Mouse (Mus musculus) stomach, postnatal 0 days (tissue): ENCODE measurements at regions not wholly inside any gene's neighbourhood (a gene's known extent, or its start where the extent isn't known, plus 50 kb on each side); places are given as distances from the start of the nearest gene placed in this dataset.

Experiments
- CTCF ChIP-seq: IDR thresholded peaks from 2 replicates; pipeline ENCODE4 v1.5.1; 2016; ENCODE audit warnings: antibody characterized with exemption, low read depth, mild to moderate bottlenecking, moderate library complexity
- EP300 ChIP-seq: optimal IDR thresholded peaks from 2 replicates; pipeline ENCODE3; 2016; ENCODE audit warnings: antibody characterized with exemption

DNA sequence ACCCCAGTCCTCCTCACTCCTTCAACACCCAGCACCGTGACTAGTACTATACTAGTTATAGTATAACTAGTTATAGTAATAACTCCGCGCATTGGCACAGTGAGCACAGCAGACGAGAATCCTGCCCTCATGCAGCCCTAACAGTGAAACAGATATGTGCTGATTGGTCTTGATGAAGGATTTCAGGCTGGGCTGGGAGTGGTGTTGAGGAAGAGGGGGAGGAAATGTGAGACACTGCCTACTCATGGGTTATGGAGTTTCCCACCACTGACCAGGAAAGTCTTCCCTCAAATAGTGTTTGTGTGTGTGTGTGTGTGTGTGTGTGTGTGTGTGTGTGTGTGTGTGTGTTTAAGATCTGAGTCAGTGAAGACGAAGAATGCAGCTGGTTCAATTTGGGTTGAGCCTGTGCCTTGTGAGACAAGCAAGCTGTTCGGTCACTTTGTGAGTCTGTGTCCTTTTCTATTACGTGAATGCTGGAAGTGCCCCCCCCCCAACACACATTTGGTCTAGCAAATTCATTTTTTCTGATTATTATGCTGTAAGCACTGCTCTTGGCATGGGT is 185.9 kb upstream of the Kit start:
- TF ChIP-seq CTCF, result no peak
- no peak for TF ChIP-seq EP300
